Mouse (Mus musculus): ENCODE measurements around the gene Cited4.

Gene Cited4

DNA sequence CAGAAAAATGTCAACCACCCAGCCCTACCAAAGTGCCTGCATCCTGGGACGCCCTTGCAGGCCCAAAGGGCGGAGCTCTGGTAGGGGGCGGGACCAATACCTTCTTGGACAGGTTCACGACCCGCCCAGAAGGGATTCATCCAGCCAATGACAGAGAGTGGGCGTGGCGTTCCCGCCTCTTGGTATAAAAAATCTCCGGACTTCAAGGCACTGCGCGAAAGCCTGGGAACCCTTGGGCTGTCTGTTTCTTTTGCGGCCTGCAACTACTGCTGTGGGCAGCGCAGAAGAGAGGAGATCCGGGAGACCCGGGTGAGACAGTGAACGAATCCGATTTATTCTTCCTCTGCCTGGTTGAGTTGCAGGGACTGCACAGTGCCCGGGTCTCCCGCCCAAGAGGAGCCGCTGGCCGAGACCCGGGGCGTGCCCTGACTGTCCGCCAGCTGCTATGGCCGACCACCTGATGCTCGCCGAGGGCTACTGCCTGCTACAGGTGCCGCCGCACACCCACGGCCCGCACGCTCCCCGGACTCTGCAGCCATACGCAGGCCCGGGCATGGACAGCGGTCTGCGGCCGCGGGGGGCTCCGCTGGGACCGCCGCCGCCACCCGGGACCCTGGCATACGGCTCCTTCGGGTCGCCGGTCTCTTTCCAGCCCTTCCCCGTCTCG, at the start of gene Cited4:
Cited4 (plus strand) TSS at position 215 of the 667 bp plus-strand sequence.
- 2% methylated on average over 50 of the region's 50 CpGs for WGBS

DNA sequence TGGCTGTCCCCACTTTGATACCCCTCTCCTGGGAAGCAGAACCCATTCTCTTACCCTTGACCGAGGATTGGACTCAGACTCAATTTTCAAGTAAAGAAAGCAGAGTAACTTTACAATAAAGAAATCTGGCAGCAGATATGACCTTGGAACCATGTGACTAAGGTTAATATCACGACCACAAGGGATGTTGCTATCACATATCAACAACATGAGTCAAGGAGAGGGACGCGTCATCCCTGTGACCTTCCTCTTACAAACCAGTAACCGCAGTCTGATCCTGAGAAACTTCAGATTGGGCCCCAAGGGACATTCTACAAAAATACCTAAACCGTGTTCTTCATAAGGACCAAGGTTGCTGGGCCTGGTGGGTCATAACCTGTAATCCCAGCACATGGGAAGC, 38.6 kb upstream of the Cited4 start:
- 93% methylated on average over 6 of the region's 6 CpGs for whole genome bisulfite sequencing

DNA sequence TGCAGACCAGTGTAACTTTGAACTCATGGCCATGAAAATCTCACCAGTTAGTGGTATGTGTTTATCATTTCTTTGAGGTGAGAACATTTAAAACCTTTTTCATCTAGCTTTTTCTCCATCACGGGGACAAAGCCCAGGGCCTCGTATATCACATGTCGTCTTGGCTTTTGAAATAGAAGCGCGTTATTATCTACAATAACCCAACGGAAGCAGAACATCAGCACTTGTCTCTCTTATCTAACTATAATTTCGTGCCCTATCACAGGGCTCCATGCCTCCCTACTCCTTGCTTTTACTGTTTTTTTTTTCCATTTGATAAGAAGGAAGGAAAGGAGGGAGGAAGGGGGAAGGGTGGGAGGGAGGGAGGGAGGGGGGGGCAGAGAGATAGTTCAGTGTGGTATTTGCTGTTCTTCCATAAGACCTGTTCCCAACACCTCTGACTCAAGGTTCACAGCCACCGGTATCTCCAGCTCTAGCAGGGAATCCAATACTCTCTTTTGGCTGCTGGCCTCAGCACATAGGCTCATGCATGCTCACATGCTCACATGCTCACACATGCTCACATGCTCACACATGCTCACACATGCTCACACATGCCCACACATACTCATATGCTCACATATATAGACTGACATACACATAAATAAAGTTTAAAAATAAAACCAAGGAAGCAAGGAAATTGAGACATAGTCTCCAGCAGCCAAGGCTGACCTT, 36.0 kb upstream of the Cited4 start:
- WGBS, result 89% methylated on average over 8 of the region's 8 CpGs

DNA sequence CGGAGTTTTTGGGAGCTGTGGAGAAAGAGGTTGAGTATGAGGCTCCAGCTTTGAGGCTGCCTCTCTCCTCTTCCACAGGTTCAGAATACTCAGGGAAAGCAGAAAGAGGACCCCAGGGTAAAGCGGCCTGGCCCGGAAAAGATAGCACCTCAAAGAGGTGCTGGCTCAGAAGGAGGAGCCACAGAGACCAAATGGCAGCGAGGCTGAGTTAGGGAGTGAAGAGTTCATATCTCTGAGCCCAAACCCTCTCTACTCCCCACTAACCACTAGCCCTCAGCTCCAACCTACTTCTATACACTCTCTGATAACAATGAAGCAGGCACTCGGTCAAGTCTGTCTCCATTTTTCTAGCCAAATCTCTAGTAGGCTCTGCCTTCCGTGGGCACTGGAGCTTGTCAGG, 34.5 kb upstream of the Cited4 start:
- WGBS, result 81% methylated on average over 6 of the region's 6 CpGs

DNA sequence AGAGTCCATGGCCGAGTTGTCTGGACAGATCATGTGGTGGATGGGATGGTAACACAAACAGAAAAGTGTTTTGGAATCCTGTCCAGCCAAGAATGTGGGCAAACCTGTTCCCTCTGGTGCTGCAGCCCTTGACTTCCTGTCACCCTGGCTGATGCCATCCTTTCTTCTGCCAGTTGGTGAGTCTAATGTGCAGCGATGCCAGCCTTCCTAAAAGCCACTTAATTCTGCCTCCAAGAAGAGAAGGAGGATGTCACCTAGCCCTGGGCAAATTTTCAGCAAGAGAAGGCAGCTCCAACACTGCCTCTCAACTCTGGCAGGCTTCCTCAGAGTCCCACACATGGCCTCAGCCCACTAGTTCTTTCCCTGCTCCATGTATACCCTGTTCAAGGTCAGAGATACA, 31.0 kb upstream of the Cited4 start:
- WGBS, result 92% methylated on average over 2 of the region's 2 CpGs

DNA sequence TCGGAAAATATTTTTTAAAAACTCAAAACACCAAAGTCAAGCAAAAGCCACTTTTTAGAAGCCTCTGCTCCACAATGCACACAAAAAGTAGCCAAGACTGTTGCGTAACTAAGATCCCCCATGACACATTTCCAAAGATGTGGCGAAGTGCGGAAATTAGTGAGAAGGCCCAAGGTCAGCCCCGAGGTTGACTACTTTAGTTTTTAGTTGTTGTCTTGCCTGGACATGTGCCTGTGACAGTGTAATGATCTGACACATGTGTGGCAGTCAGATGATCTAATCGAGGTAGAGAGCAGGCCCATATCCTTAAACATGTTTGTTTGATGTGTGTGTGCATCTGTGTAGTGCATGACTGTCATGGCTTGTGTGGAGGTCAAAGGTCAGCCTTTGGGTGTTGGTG, 24.4 kb upstream of the Cited4 start:
- 94% methylated on average over 6 of the region's 6 CpGs for WGBS

DNA sequence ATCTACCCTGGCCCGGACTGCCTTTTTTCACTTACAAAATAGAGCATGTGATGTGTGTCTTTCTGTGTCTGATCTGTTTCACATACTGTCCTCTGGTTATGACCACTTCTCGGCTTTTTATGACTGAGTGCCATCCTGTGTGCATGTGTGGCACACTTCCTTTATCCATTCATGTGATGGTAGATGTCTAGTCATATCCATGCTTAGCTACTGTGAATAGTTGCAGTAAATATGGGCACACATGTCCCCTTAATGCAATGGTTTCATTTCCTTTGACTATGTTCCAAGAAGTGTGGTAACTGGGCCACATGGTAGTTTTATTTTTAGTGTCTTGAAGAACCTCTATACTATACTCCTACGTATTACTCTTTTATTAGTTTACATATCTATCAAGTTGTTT, 22.5 kb upstream of the Cited4 start:
- 76% methylated on average over 3 of the region's 3 CpGs for WGBS

DNA sequence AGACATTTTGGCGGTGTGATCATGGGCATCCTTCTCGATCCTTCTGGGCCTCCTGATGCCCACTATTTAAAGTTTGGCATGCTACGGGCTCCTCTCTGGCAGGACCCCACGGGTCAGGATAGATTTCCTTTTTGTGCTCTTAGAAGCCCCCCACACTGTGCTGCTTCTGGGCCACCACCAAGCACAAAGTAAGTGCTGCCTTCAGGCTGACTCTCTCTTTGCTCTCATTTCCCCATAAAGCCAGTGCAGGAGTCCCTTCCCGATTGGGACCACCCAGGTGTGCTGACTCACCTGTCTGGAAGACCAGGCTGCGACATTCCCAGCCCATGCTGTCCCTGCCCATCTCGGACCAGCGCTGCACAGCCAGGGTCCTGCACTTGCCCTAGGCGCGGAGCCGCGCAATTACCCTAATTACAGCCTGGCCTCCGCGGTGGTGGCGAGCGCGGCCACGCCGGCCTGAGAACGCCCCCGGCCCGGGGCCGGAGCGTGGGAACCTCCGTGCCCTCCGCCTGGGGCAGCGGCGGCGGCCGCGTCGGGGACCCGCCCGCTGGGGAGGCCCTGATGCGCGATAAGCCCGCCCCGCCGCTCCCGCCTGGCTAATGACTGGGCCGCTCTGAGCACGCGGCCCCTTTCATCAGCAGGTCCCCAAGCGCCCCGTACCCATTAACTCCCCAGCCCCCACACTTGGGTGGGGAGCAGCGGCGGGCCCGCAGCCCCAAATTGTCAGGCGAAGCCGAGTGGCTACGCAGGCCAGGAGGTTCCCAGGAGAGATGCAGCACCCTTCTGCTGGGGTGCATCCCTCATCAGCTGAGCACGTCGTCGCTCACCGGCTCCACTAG, 16.8 kb upstream of the Cited4 start:
- 4% methylated on average over 55 of the region's 55 CpGs for WGBS

DNA sequence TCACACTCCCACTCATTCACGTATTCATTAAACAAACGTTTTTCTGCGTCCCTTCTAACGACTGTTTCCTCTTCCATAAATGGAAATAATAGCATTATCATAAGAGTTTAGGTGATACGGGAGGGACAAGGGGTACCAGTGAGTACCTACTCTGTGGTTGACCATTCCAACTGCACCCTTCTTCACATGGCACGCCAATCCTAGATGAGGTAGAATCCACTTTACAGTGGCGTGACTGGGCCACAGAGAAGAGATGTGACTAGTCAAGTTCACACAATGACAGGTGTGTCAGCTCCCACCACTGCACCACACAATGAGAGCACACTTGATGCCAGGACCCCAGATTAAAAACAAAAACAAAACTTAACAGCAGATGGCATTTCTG, 16.2 kb upstream of the Cited4 start:
- 27% methylated on average over 7 of the region's 7 CpGs for WGBS

DNA sequence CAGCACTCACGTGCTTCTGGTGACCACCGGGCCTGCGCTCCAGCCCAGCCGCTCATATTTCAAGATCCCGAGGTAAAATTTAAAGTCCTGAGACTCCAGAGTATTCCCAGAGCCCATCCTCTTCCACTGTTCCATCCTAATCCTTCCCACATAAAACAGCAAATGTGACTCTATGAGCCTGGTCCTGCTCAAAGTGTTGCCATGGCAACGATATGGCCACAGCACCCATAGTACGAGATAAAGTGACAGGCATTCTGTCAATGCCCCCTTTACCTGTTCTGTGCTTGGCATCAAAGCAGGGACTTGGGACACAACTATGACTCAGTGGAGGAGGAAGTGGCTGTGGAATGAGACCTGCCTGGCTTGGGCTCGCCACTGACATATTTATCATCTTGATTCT, 10.5 kb upstream of the Cited4 start:
- WGBS, result 81% methylated on average over 8 of the region's 8 CpGs

DNA sequence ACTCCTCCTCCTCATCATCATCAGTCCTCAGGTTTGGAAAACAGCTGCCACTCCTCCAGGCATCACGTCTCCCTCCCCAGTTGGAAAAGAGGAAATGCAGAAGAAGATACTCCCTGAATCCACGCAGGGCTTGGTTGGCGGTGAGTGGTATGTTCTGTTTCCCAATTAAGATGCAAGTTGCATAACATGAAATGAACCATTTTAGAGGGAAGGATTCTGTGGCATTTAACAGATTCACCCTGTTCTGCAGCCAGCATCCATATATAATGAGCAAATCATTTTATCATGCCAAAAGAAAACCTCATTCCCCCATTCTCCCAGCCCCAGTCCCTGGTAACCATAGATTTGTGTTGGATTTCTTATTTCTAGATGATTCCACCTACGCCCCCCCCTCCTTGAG, 5.9 kb upstream of the Cited4 start:
- 49% methylated on average over 4 of the region's 4 CpGs for WGBS

DNA sequence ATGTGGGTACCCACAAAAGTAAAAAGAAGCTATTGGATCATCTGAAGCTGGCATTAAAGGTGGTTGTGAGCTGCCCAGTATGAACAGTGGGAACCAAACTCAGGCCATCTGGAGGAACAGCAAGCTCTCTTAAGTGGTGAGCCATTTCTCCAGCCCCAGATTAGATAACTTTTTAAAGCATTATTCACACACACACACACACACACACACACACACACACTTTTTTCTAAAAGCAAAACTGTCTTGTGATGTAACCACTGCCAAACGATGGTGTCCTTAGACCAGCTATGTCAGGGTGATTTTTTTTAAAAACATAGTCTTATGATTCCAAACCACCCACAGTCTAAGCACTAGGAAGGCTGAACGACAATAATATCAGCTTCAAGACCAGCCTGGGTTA, 1.8 kb upstream of the Cited4 start:
- 53% methylated on average over 2 of the region's 2 CpGs for WGBS

DNA sequence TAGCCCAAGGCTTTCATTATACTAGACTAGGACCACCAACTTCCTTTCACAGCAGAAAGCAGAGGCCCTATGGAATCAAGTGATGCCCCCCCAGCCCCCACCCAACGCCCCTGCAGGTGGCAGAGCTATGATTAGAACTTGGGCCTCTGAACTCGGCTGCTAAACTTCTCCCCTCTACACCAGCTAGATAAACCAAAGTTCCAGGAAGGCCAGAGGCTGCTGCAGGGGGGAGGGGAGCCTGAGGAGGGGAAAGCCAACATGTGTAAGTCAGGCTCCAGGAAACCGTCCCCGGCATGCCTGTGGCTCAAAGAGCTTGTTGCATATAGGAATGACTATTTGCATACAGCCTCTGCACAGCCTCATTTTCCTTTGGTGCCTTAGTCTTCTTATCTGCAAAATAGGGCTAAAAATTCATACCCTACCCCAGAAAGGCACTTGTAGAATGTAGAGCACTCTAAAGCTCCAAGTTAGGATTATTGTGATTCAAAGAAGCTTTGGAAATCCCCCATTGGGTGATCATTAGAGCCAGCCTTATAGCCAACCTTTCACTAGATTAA, 1.1 kb upstream of the Cited4 start:
- WGBS, result 56% methylated on average over 4 of the region's 4 CpGs

DNA sequence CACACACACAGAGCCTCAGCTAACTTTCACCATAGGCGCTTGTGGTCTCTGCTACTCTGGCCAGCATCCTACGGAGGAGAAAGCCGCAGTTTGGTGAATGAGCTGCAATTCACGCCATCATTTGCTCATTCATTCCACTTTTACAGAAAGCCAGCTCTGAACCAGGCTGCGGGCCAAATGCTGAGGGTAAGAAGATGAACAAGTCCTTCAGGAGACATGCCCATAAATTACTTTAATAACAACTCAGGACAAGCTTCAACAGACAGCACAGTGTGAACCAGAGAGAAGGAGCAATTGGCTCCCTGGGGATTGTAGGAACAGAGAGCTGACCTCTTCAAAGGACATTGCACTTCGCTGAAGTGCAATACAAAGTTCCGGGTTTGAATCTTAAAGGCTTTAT, 590 bp upstream of the Cited4 start:
- 48% methylated on average over 7 of the region's 7 CpGs for WGBS

DNA sequence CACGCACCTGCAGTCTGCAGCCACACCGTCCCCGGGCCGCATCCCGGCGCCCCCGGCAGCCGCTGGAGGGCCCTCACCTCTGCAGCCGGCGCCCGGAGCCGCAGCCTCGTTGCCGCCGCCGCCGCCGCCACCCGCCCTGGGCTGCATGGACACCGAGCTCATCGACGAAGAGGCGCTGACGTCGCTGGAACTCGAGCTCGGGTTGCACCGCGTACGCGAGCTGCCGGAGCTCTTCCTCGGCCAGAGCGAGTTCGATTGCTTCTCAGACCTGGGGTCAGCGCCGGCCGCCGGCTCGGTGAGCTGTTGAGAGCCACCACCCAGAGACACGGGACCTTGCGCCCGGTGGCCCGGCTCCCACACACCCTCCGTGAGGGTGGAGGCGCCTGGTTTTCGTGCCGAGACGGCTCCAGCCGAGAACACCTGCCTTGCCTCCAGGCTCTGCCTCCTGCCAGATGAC, 701 bp downstream of the Cited4 start:
- WGBS, result 1% methylated on average over 50 of the region's 50 CpGs

DNA sequence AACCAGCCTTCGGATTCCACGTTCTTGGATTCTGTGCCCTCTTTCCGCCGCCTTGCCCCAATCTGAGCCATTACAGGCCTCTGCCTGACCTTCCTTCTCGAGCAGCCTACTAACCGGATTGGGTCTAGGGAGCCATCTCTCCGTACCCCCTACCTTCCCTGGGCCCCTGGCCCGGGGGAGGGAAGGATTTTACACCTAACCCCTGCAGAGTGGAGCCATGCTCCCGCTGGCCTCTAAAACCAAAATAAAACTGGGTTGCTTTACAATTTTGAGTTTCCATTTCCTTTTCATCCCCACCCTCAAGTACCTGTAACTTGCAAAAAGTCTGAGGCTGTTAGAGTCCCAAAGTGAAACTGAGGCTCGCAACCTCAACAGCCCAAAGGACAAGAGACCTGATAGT, 1.2 kb downstream of the Cited4 start:
- 52% methylated on average over 10 of the region's 10 CpGs for WGBS

DNA sequence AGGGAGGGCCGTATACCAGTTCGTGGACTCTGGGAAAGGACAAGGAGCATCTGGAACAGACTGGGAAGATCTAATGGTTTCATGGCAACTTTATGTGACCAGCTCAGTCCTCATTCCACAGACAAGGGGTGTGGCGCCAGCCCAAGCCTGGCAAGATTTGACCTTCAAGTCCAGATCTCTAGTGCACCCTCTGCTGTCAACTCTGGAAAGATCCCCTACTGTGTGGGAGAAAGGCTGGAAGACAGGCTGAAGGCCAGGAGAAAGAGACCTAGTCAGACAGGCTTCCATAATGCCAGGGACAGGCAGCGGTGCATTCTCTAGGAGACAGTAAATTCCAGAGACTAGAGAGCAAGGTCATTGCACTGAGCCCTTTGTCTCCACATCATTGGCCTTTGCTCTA, 2.2 kb downstream of the Cited4 start:
- WGBS, result 98% methylated on average over 4 of the region's 4 CpGs

DNA sequence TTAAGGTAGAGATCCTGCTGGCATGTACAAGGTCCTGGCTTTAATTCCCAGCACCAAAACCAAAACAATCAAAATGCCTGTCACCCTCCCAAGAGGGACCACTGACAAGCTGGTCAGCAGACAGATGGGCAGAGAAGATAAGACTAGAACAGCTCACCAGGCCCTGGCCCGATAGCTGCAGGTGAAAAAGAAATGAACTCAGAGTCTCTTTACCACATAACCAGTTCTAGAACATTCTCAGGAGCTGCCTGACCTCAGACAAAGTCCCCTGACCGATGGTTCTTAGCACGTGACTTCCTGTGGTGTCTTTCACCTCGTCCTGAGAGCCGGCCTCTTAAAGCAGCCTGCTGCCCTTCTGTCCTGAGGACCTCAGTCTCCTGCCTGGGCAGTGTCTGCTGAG, 3.2 kb downstream of the Cited4 start:
- WGBS, result 86% methylated on average over 5 of the region's 5 CpGs

DNA sequence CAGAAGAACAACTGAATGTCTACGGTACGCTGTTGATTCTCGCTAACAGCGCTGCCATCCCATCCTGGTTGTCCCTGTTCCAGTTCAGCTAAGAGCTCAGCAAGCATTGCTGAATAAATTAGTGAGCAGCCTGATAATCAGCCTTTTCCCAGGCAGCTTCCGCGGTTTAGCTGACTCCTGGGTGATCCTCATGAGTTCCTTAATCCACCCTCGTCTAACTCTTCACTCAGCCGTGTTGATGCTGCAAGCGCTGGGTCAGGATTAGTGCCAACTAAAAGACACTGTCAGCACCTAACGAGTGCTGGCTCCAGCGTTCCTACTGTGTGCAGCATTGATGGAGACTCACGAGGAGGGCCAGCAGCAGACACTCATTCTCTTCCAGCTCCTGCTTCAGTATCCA, 4.7 kb downstream of the Cited4 start:
- WGBS, result 49% methylated on average over 12 of the region's 12 CpGs

DNA sequence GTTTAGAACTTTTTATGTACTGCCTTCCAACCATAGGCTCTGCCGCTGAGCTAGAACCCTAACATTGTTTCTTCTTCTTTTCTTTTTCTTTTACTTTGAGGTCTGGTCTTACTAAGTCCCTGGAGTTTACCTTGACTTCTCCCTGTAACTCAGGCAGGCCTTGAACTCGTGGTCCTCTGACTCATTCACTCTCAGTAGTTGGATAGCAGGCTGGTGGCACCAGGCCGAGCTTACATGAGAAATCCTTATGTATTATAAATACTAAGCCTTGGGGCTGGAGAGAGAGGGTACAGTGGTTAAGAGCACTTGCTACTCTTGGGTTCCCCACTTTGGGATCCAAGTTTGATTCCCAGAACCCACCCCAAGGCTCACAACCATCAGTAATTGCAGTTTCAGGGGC, 7.2 kb downstream of the Cited4 start:
- WGBS, result 96% methylated on average over 3 of the region's 3 CpGs

DNA sequence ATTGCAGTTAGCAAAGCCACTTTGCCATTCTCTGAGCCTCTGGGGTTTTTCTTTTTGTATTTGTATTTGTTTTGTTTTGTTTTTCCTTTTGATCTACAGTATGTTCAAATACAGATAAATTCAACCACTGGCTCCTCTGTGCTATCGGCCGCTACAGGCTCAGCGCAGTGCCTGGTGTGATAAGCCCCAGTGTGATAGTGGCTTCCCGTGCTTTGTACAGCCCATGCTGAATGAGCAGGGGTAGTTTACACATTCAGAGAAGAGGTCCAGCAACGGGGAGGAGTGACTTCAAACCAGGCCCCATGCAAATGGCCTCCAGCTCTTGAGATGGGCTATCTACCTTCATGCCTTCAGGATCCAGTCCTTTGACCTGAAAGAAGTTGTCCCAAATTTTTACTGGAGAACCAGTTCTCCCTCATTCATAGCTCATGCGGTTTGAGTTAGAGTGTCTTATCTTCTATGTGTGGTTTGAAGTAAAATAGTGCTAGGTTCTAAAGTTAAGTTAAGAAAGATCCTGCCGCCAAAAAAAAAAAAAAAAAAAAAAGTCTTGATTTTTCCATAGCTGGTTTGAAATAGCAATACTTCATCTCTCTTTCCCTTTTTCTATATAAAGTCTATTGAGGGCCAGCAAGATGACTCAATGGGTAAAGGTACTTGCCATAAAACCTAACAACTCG, 8.5 kb downstream of the Cited4 start:
- 89% methylated on average over 8 of the region's 8 CpGs for WGBS

DNA sequence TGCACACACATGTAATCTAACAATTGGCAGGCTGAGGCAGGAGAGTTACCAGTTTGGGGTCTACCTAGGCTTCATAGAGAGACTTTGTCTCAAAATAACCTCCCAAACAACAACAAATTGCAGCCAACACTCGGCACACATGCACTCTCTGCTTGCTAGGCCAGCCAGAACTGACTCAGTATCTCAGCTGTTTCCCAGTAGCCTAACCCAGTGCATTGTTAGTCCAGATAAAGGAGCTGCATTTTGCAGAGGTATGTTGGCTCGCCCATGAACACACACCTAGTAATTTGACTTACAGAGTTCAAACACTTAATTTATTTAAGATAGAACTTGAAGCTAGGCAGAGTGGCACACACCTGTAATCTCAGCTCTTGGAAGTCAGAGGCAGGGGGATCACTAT, 9.3 kb downstream of the Cited4 start:
- 88% methylated on average over 2 of the region's 2 CpGs for WGBS
